Mouse (Mus musculus): Measurements from ENCODE around the gene Agap2. TPM values are rescaled to one million over a fixed set of nuclear protein-coding genes. Genes with fewer than 3 reads are reported as not detected.

The Agap2 gene
- total RNA-seq, 1 experiment from 2014 or later, result 60.8 TPM

Other genes starting within 250 kb of the Agap2 start
- gene Atp23, start 173.9 kb upstream of the Agap2 start, total RNA-seq (2017), result 3.8 and 6.2 TPM in 2 replicates
- 63.7 and 64.6 TPM in 2 replicates for gene Ctdsp2, start 96.6 kb upstream of the Agap2 start, total RNA-seq (2017)
- 2.0 and 2.1 TPM in 2 replicates for gene Avil, start 74.6 kb upstream of the Agap2 start, total RNA-seq (2017)
- gene Tsfm, start 44.4 kb upstream of the Agap2 start, total RNA-seq (2017), result 8.6 and 12.9 TPM in 2 replicates
- gene Mettl1, start 33.9 kb upstream of the Agap2 start, total RNA-seq (2017), result 4.3 and 8.3 TPM in 2 replicates
- 0.23 TPM in 1 of 2 replicates, not detected in the other for gene Eef1akmt3, start 33.8 kb upstream of the Agap2 start, total RNA-seq (2017)
- gene Cyp27b1, start 27.0 kb upstream of the Agap2 start, total RNA-seq (2017), result not detected in 2 replicates
- 0.98 and 1.9 TPM in 2 replicates for gene March9, start 15.1 kb upstream of the Agap2 start, total RNA-seq (2017)
- gene Cdk4, start 11.8 kb upstream of the Agap2 start, total RNA-seq (2017), result 25.9 and 31.7 TPM in 2 replicates
- 21.9 and 23.5 TPM in 2 replicates for gene Tspan31, start 5.0 kb upstream of the Agap2 start, total RNA-seq (2017)
- 157 and 176 TPM in 2 replicates for gene Os9, start 45.8 kb downstream of the Agap2 start, total RNA-seq (2017)
- 246 and 273 TPM in 2 replicates for gene B4galnt1, start 89.9 kb downstream of the Agap2 start, total RNA-seq (2017)
- 2.5 and 3.0 TPM in 2 replicates for gene Slc26a10, start 105.4 kb downstream of the Agap2 start, total RNA-seq (2017)
- gene Arhgef25, start 114.8 kb downstream of the Agap2 start, total RNA-seq (2017), result not detected in 2 replicates
- 9.0 and 11.5 TPM in 2 replicates for gene Dtx3, start 120.4 kb downstream of the Agap2 start, total RNA-seq (2017)
- gene Pip4k2c, start 136.3 kb downstream of the Agap2 start, total RNA-seq (2017), result 36.5 and 37.1 TPM in 2 replicates
- not detected in 2 replicates for gene Kif5a, start 188.1 kb downstream of the Agap2 start, total RNA-seq (2017)
- gene Dctn2, start 191.1 kb downstream of the Agap2 start, total RNA-seq (2017), result 89.5 and 94.5 TPM in 2 replicates
- gene Mbd6, start 213.7 kb downstream of the Agap2 start, total RNA-seq (2017), result 19.9 and 27.8 TPM in 2 replicates
- 57.0 and 63.3 TPM in 2 replicates for gene Mars, start 236.5 kb downstream of the Agap2 start, total RNA-seq (2017)
- gene Arhgap9, start 246.7 kb downstream of the Agap2 start, total RNA-seq (2017), result 146 and 150 TPM in 2 replicates